Mouse (Mus musculus) forebrain, embryonic 14.5 days (tissue): ENCODE measurements around the gene Grap2. TPM values are rescaled to one million over a fixed set of nuclear protein-coding genes. Genes with fewer than 3 reads are reported as not detected.
A peak's percentile ranks its signal among the peaks of the same experiment; 100 is the strongest.

ENCODE experiments used
- ATAC-seq: fragments of 200-750 bp; cut with Nextera tagmentation; 2 replicates; pipeline ENCODE4 v1.8.0; 2017; ENCODE audit warnings: mild to moderate bottlenecking, moderate library complexity
- DNase-seq: peaks from one replicate; pipeline ENCODE4 v3.0.0-alpha.2; 2015; ENCODE audit warnings: low spot score
- H3K27ac ChIP-seq: fragments of 300-500 bp; sonication (generic); 2 replicates; pipeline ENCODE4 v1.5.1; 2014; ENCODE audit warnings: low read depth, mild to moderate bottlenecking, control low read depth, low read length, moderate library complexity
- H3K27me3 ChIP-seq: fragments of 300-500 bp; sonication (generic); replicated peaks from 2 replicates; pipeline ENCODE4 v1.6.1; 2014; ENCODE audit warnings: low read length, control low read depth, mixed read lengths; ENCODE audit not compliant: control insufficient read depth, insufficient read depth
- H3K36me3 ChIP-seq: fragments of 300-500 bp; sonication (generic); 2 replicates; pipeline ENCODE4 v1.6.1; 2014; ENCODE audit warnings: low read length, control low read depth; ENCODE audit not compliant: control insufficient read depth, insufficient read depth
- H3K4me1 ChIP-seq: fragments of 300-500 bp; sonication (generic); 2 replicates; pipeline ENCODE4 v1.6.1; 2014; ENCODE audit warnings: antibody characterized with exemption, low read length, control low read depth; ENCODE audit not compliant: control insufficient read depth, insufficient read depth
- H3K4me2 ChIP-seq: fragments of 300-500 bp; sonication (generic); 2 replicates; pipeline ENCODE4 v1.6.1; 2014; ENCODE audit warnings: mild to moderate bottlenecking, control low read depth, low read length
- H3K4me3 ChIP-seq: fragments of 300-500 bp; sonication (generic); 2 replicates; pipeline ENCODE4 v1.5.1; 2014; ENCODE audit warnings: low read depth, low read length, control low read depth
- H3K9ac ChIP-seq: fragments of 300-500 bp; sonication (generic); 2 replicates; pipeline ENCODE4 v1.6.1; 2014; ENCODE audit warnings: mild to moderate bottlenecking, low read length, control low read depth, moderate library complexity
- H3K9me3 ChIP-seq: fragments of 300-500 bp; sonication (generic); replicated peaks from 2 replicates; pipeline ENCODE4 v1.6.1; 2016; ENCODE audit warnings: low read length, control low read depth, mixed read lengths; ENCODE audit not compliant: control insufficient read depth
- WGBS: fragments of 180-500 bp; shearing (Covaris S2); extraction: QIAGEN DNeasy Blood & Tissue Kit; methylation state at CpG from one replicate; pipeline ENCODE4 v1.1.7; 2014; 5-methylcytosine and 5-hydroxymethylcytosine counted together
- polyA plus RNA-seq: library from polyadenylated mRNA; unstranded; fragments of >200 nt; fragmentation: Nextera tagmentation; extraction: Ambion mirVana; gene quantifications from 2 replicates; pipeline ENCODE4 v1.2.1, GENCODE M21; 2014

Grap2 gene
- polyA plus RNA-seq = 0.24 and 0.32 TPM in 2 replicates

DNA sequence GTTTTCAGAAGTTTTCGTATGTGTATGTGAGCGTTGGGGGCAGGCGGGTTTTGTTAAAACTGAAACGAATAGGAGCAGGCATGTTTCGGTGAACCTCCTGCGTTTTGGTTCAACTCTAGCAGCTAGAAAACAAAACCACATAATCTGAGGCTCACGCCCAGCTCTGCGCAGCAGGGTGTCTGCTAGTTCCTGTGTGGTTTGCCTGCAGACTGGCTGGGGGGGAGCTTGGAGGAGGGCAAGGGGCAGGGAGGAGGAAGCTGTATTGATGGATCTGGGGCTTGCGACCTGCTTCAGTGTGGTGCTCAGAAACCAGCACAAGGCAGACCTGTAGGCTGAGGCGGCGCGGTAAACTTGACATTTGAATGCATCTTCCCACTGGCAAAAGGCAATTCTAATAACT is at the start of gene Grap2:
Gene Grap2, plus strand, starts transcription at position 304 of the 400 bp plus-strand sequence.
- no peak within 1 kb of the TSS for H3K4me3 ChIP-seq
- no peaks in the 10 kb centered on the region for H3K9me3 ChIP-seq
- H3K36me3 ChIP-seq = no peaks in the 10 kb centered on the region
- H3K27me3 ChIP-seq = no peaks in the 10 kb centered on the region
- H3K4me1 ChIP-seq = peaks cover under 1% of the 10 kb centered on the region; the same call in 1 of the 2 replicates
- no peak within 1 kb of the TSS for H3K4me2 ChIP-seq
- WGBS = 64% methylated on average over 12 of the region's 12 CpGs
- ATAC-seq (no peak), DNase-seq (no peak)
- H3K27ac ChIP-seq = no peak within 1 kb of the TSS
- H3K9ac ChIP-seq = no peak within 1 kb of the TSS

GRCm38 (mm10) chr15:80529955-80530869 is 42.2 kb upstream of the Grap2 start:
- H3K4me1 ChIP-seq = no peaks in the 10 kb centered on the region
- H3K9me3 ChIP-seq = no peaks in the 10 kb centered on the region
- no peak overlapping the region for H3K4me3 ChIP-seq
- no peaks in the 10 kb centered on the region for H3K36me3 ChIP-seq
- peak; percentile 85 for DNase-seq
- H3K27ac ChIP-seq = no peak overlapping the region
- no peak overlapping the region for H3K9ac ChIP-seq
- H3K4me2 ChIP-seq = 0 out of 2 replicates have a peak overlapping the region, but pooled peaks have one; percentile 0
- ATAC-seq = peak; percentile 34; the same call in 1 of the 2 replicates
- WGBS = 45% methylated on average over 20 of the region's 20 CpGs
- no peaks in the 10 kb centered on the region for H3K27me3 ChIP-seq

- H3K9ac ChIP-seq = no peak overlapping the region
- WGBS = 82% methylated on average over 9 of the region's 9 CpGs
- H3K9me3 ChIP-seq = no peaks in the 10 kb centered on the region
- H3K27ac ChIP-seq = no peak overlapping the region
- no peaks in the 10 kb centered on the region for H3K4me1 ChIP-seq
- H3K4me3 ChIP-seq = no peak overlapping the region
- no peak for DNase-seq
- H3K4me2 ChIP-seq = no peak overlapping the region
- ATAC-seq = no peak
- H3K27me3 ChIP-seq = no peaks in the 10 kb centered on the region
- H3K36me3 ChIP-seq = no peaks in the 10 kb centered on the region
Observed at GRCm38 (mm10) chr15:80531026-80531425, 41.4 kb upstream of the Grap2 start.

DNA sequence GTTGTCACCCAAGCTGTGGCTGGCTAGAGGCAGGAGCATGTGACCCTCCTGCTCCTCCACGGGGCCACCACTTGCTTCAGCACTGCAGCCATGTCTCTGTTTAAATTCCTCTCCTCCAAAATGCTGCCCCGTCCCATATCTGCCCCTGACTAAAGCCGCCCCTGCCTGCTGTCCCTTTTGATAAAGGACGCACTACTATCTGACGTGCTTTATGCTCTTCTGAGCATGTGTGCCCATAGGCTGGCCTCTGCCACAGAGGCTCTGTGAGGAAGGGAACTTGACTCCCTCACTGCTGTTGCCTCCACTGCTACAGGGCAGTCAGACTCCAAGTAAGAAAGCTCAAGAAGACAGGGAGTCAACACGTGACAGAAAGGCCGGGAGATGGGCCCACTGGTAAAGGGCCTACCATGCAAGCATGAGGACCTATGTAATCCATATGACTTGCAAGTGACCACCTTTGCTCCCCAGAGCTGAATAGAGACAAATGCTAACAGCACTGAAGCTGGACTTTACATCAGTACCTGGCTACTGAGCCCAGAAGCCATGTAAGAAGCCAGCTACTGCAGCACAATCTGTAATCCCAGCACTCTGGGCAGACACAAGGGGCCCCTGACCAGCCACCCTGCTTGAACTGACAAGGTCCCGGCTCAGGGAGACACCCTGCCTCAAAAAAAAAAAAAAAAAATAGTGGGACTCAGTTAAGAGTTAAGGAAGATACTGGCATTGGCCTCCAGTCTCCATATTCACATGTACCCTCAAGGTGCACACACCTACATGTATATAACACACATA is 39.9 kb upstream of the Grap2 start:
- no peak overlapping the region for H3K27ac ChIP-seq

GRCm38 (mm10) chr15:80533274-80533673 is 39.1 kb upstream of the Grap2 start:
- DNase-seq (no peak), ATAC-seq (no peak)
- Histone ChIP-seq H3K4me1 (no peaks in the 10 kb centered on the region), H3K27me3 (no peaks in the 10 kb centered on the region), H3K9ac (no peak overlapping the region), H3K9me3 (no peaks in the 10 kb centered on the region), H3K27ac (no peak overlapping the region), H3K4me2 (no peak overlapping the region), H3K36me3 (no peaks in the 10 kb centered on the region), H3K4me3 (no peak overlapping the region)
- WGBS = 61% methylated on average over 6 of the region's 6 CpGs

More for the DNA sequence above, 39.9 kb upstream of the Grap2 start:
- 85% methylated on average over 8 of the region's 8 CpGs for WGBS
- ATAC-seq (no peak), DNase-seq (no peak)
- Histone ChIP-seq H3K9me3 (no peaks in the 10 kb centered on the region), H3K9ac (no peak overlapping the region), H3K27me3 (no peaks in the 10 kb centered on the region), H3K4me1 (no peaks in the 10 kb centered on the region), H3K4me2 (no peak overlapping the region), H3K36me3 (no peaks in the 10 kb centered on the region), H3K4me3 (no peak overlapping the region)

GRCm38 (mm10) chr15:80536051-80536450 is 36.3 kb upstream of the Grap2 start:
- DNase-seq (no peak), ATAC-seq (no peak)
- Histone ChIP-seq H3K4me2 (no peak overlapping the region), H3K27me3 (no peaks in the 10 kb centered on the region), H3K4me1 (no peaks in the 10 kb centered on the region), H3K36me3 (no peaks in the 10 kb centered on the region), H3K4me3 (no peak overlapping the region), H3K9ac (no peak overlapping the region), H3K9me3 (no peaks in the 10 kb centered on the region), H3K27ac (no peak overlapping the region)
- WGBS = 70% methylated on average over 2 of the region's 2 CpGs

DNA sequence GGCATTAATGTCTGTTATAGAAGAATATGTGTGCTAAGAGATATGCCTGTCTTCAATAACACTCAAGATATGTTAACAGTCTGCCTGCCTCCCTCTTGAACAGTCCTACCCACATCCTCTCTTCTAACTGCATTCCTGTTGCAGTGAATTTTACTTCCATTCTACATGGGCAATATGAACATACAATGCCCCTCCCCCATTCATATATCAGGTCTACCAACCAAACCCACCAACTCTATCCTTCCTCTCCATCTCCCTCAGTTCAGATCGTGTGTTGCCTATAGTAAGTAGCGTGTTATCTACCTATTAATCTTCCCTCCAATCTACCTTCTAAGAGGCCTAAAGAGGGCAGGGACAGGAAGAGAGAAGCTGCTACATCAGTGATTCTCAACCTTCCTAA is 34.3 kb upstream of the Grap2 start:
- Histone ChIP-seq H3K4me3 (no peak overlapping the region), H3K27ac (no peak overlapping the region), H3K27me3 (no peaks in the 10 kb centered on the region), H3K36me3 (no peaks in the 10 kb centered on the region), H3K9me3 (no peaks in the 10 kb centered on the region), H3K9ac (no peak overlapping the region), H3K4me1 (no peaks in the 10 kb centered on the region), H3K4me2 (no peak overlapping the region)
- WGBS = 99% methylated on average over 2 of the region's 2 CpGs
- no peak for DNase-seq
- ATAC-seq = no peak

- H3K36me3 ChIP-seq = no peaks in the 10 kb centered on the region
- no peak for DNase-seq
Observed at GRCm38 (mm10) chr15:80538671-80539340, 33.6 kb upstream of the Grap2 start.

More at GRCm38 (mm10) chr15:80538671-80539340, 33.6 kb upstream of the Grap2 start:
- 84% methylated on average over 7 of the region's 7 CpGs for WGBS
- Histone ChIP-seq H3K27me3 (no peaks in the 10 kb centered on the region), H3K9me3 (no peaks in the 10 kb centered on the region), H3K4me3 (no peak overlapping the region), H3K4me1 (no peaks in the 10 kb centered on the region), H3K9ac (no peak overlapping the region), H3K4me2 (no peak overlapping the region), H3K27ac (no peak overlapping the region)
- no peak for ATAC-seq
